Mouse (Mus musculus) midbrain, postnatal 0 days (tissue): ENCODE data around the gene Dock8. TPM values are rescaled to one million over a fixed set of nuclear protein-coding genes. Genes with fewer than 3 reads are reported as not detected.
A peak's percentile ranks its signal among the peaks of the same experiment; 100 is the strongest.

Experiments
- ATAC-seq: fragments of 200-750 bp; cut with Nextera tagmentation; 2 replicates; pipeline ENCODE4 v1.8.0; 2017; ENCODE audit warnings: moderate number of reproducible peaks, mild to moderate bottlenecking, moderate TSS enrichment, moderate library complexity; ENCODE audit not compliant: low FRiP score
- DNase-seq: peaks from one replicate; pipeline ENCODE4 v3.0.0-alpha.2; 2015; ENCODE audit warnings: low spot score
- H3K27ac ChIP-seq: fragments of 300-500 bp; sonication (generic); 2 replicates; pipeline ENCODE4 v1.5.1; 2014; ENCODE audit warnings: low read depth, mild to moderate bottlenecking, low read length, mixed read lengths
- H3K27me3 ChIP-seq: fragments of 300-500 bp; sonication (generic); 2 replicates; pipeline ENCODE4 v1.6.1; 2014; ENCODE audit warnings: low read length, control low read depth, mixed read lengths; ENCODE audit not compliant: insufficient read depth
- H3K36me3 ChIP-seq: fragments of 300-500 bp; sonication (generic); 2 replicates; pipeline ENCODE4 v1.6.1; 2014; ENCODE audit warnings: low read length, control low read depth, mixed read lengths; ENCODE audit not compliant: insufficient read depth
- H3K4me1 ChIP-seq: fragments of 300-500 bp; sonication (generic); 2 replicates; pipeline ENCODE4 v1.6.1; 2014; ENCODE audit warnings: mild to moderate bottlenecking, control low read depth, antibody characterized with exemption, low read length, mixed read lengths; ENCODE audit not compliant: insufficient read depth
- H3K4me2 ChIP-seq: fragments of 300-500 bp; sonication (generic); 2 replicates; pipeline ENCODE4 v1.6.1; 2014; ENCODE audit warnings: low read depth, mild to moderate bottlenecking, low read length, mixed read lengths; ENCODE audit not compliant: poor library complexity, severe bottlenecking
- H3K4me3 ChIP-seq: fragments of 300-500 bp; sonication (generic); 2 replicates; pipeline ENCODE4 v1.5.1; 2014; ENCODE audit warnings: low read depth, mild to moderate bottlenecking, low read length, moderate library complexity
- H3K9ac ChIP-seq: fragments of 300-500 bp; sonication (generic); replicated peaks from 2 replicates; pipeline ENCODE4 v1.6.1; 2014; ENCODE audit warnings: mild to moderate bottlenecking, low read length, moderate library complexity, mixed read lengths; ENCODE audit not compliant: poor library complexity, severe bottlenecking
- H3K9me3 ChIP-seq: fragments of 300-500 bp; sonication (generic); 2 replicates; pipeline ENCODE4 v1.6.1; 2016; ENCODE audit warnings: low read length, control low read depth
- CTCF ChIP-seq: IDR thresholded peaks from 2 replicates; pipeline ENCODE4 v1.5.1; 2016; ENCODE audit warnings: antibody characterized with exemption, mild to moderate bottlenecking
- WGBS: fragments of 180-500 bp; shearing (Covaris S2); extraction: QIAGEN DNeasy Blood & Tissue Kit; methylation state at CpG from one replicate; pipeline ENCODE4 v1.1.7; 2014; 5-methylcytosine and 5-hydroxymethylcytosine counted together
- polyA plus RNA-seq: library from polyadenylated mRNA; unstranded; fragments of >200 nt; fragmentation: Nextera tagmentation; extraction: Ambion mirVana; gene quantifications from 2 replicates; pipeline ENCODE4 v1.2.1, GENCODE M21; 2015
- total RNA-seq: library from RNA; depleted of rRNA; stranded (reverse); fragments of >200 nt; gene quantifications from 2 replicates; pipeline ENCODE4 v1.2.3, GENCODE M21; 2014

Dock8 gene
- total and polyA plus RNA-seq, 2 experiments from 2014 or later, result 0.44 to 0.77 TPM

DNA sequence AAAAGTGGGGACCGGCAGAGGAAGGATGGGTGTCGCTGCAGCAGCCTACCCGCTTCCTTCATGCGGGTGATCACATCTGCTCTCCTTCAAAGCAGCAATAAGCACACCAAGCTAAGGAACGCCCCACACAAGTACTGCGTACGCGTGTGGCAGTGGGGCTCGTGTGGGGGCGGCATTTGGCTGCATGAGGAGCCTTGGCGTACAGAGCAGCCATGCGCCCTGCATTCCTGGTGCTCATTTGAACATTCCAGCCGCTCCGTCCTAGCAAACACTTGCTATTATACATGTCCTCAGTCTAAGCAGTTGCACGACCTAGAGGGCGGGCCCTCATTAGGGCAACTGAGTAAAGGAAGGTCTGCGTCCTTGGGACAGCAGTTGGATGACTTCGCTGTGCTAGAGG, 188.3 kb downstream of the Dock8 start:
- H3K27me3 ChIP-seq, result no peaks in the 10 kb centered on the region
- no peak for DNase-seq

GRCm38 (mm10) chr19:25193751-25194150, 194.4 kb downstream of the Dock8 start:
- Histone ChIP-seq H3K4me1 (no peaks in the 10 kb centered on the region), H3K9me3 (no peaks in the 10 kb centered on the region), H3K9ac (no peak overlapping the region), H3K27me3 (no peaks in the 10 kb centered on the region), H3K36me3 (no peaks in the 10 kb centered on the region), H3K4me2 (no peak overlapping the region), H3K4me3 (no peak overlapping the region), H3K27ac (no peak overlapping the region)
- DNase-seq, result no peak
- ATAC-seq, result no peak
- WGBS, result 94% methylated on average over 9 of the region's 9 CpGs
- no peak for TF ChIP-seq CTCF

More for the DNA sequence above, 188.3 kb downstream of the Dock8 start:
- H3K9ac ChIP-seq, result no peak overlapping the region
- no peak overlapping the region for H3K27ac ChIP-seq
- no peaks in the 10 kb centered on the region for H3K4me1 ChIP-seq
- TF ChIP-seq CTCF, result no peak
- H3K4me3 ChIP-seq, result no peak overlapping the region
- no peak for ATAC-seq
- no peaks in the 10 kb centered on the region for H3K36me3 ChIP-seq
- 90% methylated on average over 18 of the region's 18 CpGs for WGBS
- no peak overlapping the region for H3K4me2 ChIP-seq
- no peaks in the 10 kb centered on the region for H3K9me3 ChIP-seq

DNA sequence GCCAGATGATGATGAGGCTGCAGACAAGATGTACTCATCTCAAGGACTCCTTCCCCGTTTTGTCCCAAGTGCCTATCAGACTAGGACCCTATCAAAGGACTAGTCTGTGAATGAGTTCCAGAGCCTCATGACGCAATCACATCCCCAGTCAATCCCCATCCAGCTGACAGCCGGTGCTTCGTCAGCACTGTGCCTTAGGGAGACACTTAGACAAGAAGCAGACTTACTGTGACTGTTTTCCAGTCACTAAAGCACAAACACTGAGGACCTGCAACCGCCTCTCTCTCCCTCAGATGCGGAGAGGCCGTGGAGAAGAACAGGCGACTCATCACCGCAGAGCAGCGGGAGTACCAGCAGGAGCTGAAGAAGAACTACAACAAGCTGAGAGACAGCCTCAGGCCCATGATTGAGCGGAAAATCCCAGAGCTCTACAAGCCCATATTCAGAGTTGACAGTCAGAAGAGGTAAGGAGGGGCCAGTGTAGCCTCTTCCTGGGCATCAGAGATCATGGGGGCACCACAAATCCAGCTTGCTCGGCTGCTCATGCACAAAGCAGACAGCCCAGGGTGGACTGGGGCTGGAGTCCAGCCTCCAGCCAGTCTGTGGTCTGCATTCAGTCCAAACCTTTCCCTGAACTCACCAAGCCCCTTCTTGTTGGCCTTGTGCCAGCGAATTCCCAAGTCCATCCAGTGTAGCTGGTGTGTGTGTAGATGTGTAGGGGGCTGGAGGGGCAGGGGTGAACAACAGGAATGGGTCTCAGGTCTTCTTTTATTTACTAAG, 200.9 kb downstream of the Dock8 start:
- Histone ChIP-seq H3K9ac (no peak overlapping the region), H3K27ac (no peak overlapping the region), H3K4me1 (no peaks in the 10 kb centered on the region), H3K4me3 (no peak overlapping the region), H3K27me3 (no peaks in the 10 kb centered on the region), H3K4me2 (no peak overlapping the region), H3K36me3 (no peaks in the 10 kb centered on the region), H3K9me3 (no peaks in the 10 kb centered on the region)
- ATAC-seq (no peak), DNase-seq (no peak)
- no peak for TF ChIP-seq CTCF
- 66% methylated on average over 13 of the region's 13 CpGs for WGBS

GRCm38 (mm10) chr19:25203077-25203476, 203.7 kb downstream of the Dock8 start:
- Histone ChIP-seq H3K4me3 (no peak overlapping the region), H3K27me3 (no peaks in the 10 kb centered on the region), H3K27ac (no peak overlapping the region), H3K4me1 (peaks cover 5% of the 10 kb centered on the region; the same call in 1 of the 2 replicates), H3K9me3 (no peaks in the 10 kb centered on the region), H3K36me3 (no peaks in the 10 kb centered on the region), H3K4me2 (no peak overlapping the region), H3K9ac (no peak overlapping the region)
- 86% methylated on average over 12 of the region's 12 CpGs for WGBS
- ATAC-seq, result no peak
- no peak for TF ChIP-seq CTCF
- DNase-seq, result no peak

GRCm38 (mm10) chr19:25206969-25207368, 207.6 kb downstream of the Dock8 start:
- Histone ChIP-seq H3K9ac (no peak overlapping the region), H3K36me3 (no peaks in the 10 kb centered on the region), H3K4me3 (no peak overlapping the region), H3K27ac (no peak overlapping the region), H3K4me1 (peaks cover 6% of the 10 kb centered on the region; the same call in 1 of the 2 replicates), H3K9me3 (no peaks in the 10 kb centered on the region), H3K27me3 (no peaks in the 10 kb centered on the region), H3K4me2 (no peak overlapping the region)
- ATAC-seq (no peak), DNase-seq (no peak)
- no peak for TF ChIP-seq CTCF
- 61% methylated on average over 12 of the region's 12 CpGs for WGBS

DNA sequence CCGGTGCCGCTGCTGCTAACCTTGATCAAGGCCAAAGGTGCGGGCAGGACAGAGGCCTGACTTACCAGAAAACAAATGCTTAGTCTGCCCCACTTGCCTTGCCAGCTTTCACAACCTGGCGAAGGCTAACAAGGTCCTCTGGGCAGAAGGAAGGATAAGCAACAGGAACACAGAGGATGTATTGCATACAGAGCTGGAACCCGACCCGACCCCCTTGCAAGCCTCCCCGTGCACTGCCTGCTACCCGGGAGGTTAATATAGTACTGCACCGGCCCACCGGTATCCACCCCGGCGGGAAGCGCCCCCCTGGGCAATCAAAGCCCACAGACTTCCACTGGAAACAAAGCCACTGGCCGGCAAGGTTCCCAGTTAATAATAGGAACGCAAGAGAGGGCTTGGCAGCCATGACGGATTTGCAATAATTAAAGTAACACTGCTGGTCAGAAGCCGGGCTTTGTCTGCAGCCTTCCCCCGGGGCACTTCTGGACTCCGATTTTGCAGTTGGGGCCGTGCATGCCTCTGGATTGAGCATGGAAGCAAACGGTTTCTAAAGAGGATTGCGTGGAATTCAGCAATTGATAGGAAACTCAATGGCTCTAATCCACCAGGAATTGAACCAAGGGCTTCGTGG, 208.5 kb downstream of the Dock8 start:
- Histone ChIP-seq H3K4me1 (peaks cover 6% of the 10 kb centered on the region; the same call in 1 of the 2 replicates), H3K36me3 (no peaks in the 10 kb centered on the region), H3K27ac (no peak overlapping the region), H3K9me3 (no peaks in the 10 kb centered on the region), H3K4me2 (peak overlapping the region; percentile 40), H3K27me3 (no peaks in the 10 kb centered on the region), H3K9ac (no peak overlapping the region), H3K4me3 (peak overlapping the region; percentile 16; the same call in 1 of the 2 replicates)
- peak; percentile 30 for DNase-seq
- ATAC-seq, result no peak
- TF ChIP-seq CTCF, result no peak
- WGBS, result 4% methylated on average over 23 of the region's 23 CpGs
